Mouse (Mus musculus) left cerebral cortex, postnatal 4 days (tissue): Measurements from ENCODE around the gene Phykpl. TPM values are rescaled to one million over a fixed set of nuclear protein-coding genes. Genes with fewer than 3 reads are reported as not detected.
"Not testable (repeated sequence)": the region's sequence is repeated elsewhere in the genome, so short reads cannot be mapped to it uniquely, and the experiment has no call there.

Experiments used
- DNase-seq: peaks from one replicate; pipeline ENCODE4 v3.0.0-alpha.2; 2022
- intact Hi-C: fragments of 180-260 bp; cut with DNase I; formaldehyde crosslinking; loops from one replicate; pipeline ENCODE4 v1.15.1; 2025
- total RNA-seq, 2 experiments: library from RNA; stranded (reverse); gene quantifications; 2 replicates each; pipeline ENCODE4 v1.2.3; 2021

The Phykpl gene
- total RNA-seq, 2 experiments from 2014 or later, result 7.6 to 8.1 TPM

GRCm38 (mm10) chr11:51585608-51586252 lies 1.2 kb downstream of the Phykpl start:
- intact Hi-C loops, result no loop called here

GRCm38 (mm10) chr11:51586411-51586810 lies 1.9 kb downstream of the Phykpl start:
- DNase-seq, result no peak
- intact Hi-C loops, result no loop called here

More at GRCm38 (mm10) chr11:51585608-51586252, 1.2 kb downstream of the Phykpl start:
- no peak for DNase-seq

- intact Hi-C loops, result no loop called here
- no peak for DNase-seq
These were observed 2.5 kb downstream of the Phykpl start for GRCm38 (mm10) chr11:51587059-51587458.

- intact Hi-C loops, result no loop called here
- DNase-seq, result no peak
These were observed 4.3 kb downstream of the Phykpl start for GRCm38 (mm10) chr11:51588833-51589232.

GRCm38 (mm10) chr11:51590002-51590401 lies 5.4 kb downstream of the Phykpl start:
- intact Hi-C loops, result no loop called here
- no peak for DNase-seq

GRCm38 (mm10) chr11:51591168-51591567 lies 6.6 kb downstream of the Phykpl start:
- no peak for DNase-seq
- intact Hi-C loops, result no loop called here

GRCm38 (mm10) chr11:51591915-51592314 lies 7.4 kb downstream of the Phykpl start:
- intact Hi-C loops, result no loop called here

GRCm38 (mm10) chr11:51593368-51593767 lies 8.8 kb downstream of the Phykpl start:
- DNase-seq, result no peak
- intact Hi-C loops, result no loop called here

More at GRCm38 (mm10) chr11:51591915-51592314, 7.4 kb downstream of the Phykpl start:
- DNase-seq, result no peak

- intact Hi-C loops, result no loop called here
- no peak for DNase-seq
These were observed 9.3 kb downstream of the Phykpl start for GRCm38 (mm10) chr11:51593849-51594248.

- DNase-seq, result no peak
- intact Hi-C loops, result no loop called here
These were observed 10.3 kb downstream of the Phykpl start for GRCm38 (mm10) chr11:51594715-51595350.

- intact Hi-C loops, result no loop called here
- no peak for DNase-seq
These were observed 11.0 kb downstream of the Phykpl start for GRCm38 (mm10) chr11:51595459-51596083.

GRCm38 (mm10) chr11:51597553-51597952 lies 13.0 kb downstream of the Phykpl start:
- intact Hi-C loops, result no loop called here

GRCm38 (mm10) chr11:51602253-51602652 lies 17.7 kb downstream of the Phykpl start:
- intact Hi-C loops, result no loop called here
- no peak for DNase-seq

More at GRCm38 (mm10) chr11:51597553-51597952, 13.0 kb downstream of the Phykpl start:
- DNase-seq, result no peak

GRCm38 (mm10) chr11:51605602-51606446 lies 21.3 kb downstream of the Phykpl start:
- peak; percentile 83 for DNase-seq
- intact Hi-C loops, result no loop called here

- peak; percentile 97 for DNase-seq
These were observed 22.0 kb downstream of the Phykpl start, which contains the start of gene Hnrnpab for GRCm38 (mm10) chr11:51606447-51607095. TSS of gene Hnrnpab (minus strand) at chr11:51606847.

GRCm38 (mm10) chr11:51607096-51607738 lies 22.7 kb downstream of the Phykpl start:
- intact Hi-C loops, result no loop called here
- DNase-seq, result no peak

More at GRCm38 (mm10) chr11:51606447-51607095, 22.0 kb downstream of the Phykpl start, which contains the start of gene Hnrnpab:
- intact Hi-C loops, result no loop called here

GRCm38 (mm10) chr11:51609266-51609909 lies 24.8 kb downstream of the Phykpl start:
- DNase-seq, result no peak
- intact Hi-C loops, result no loop called here

GRCm38 (mm10) chr11:51609940-51610339 lies 25.4 kb downstream of the Phykpl start:
- intact Hi-C loops, DNase-seq: not testable (repeated sequence)

GRCm38 (mm10) chr11:51614256-51614655 lies 29.7 kb downstream of the Phykpl start:
- no peak for DNase-seq

More at GRCm38 (mm10) chr11:51614256-51614655, 29.7 kb downstream of the Phykpl start:
- intact Hi-C loops, result no loop called here
